Comparison of ENCODE assay signal across 30 mouse cellular contexts in genomic region chr9:106876666-106877065, GRCm38 (mm10).
"Had no signal": no experiment of that assay in that cellular context is flagged by ENCODE, and none has a peak within 500 bp of the region (broad histone marks: within the 10 kb centered on the region; RNA-seq: fewer than 3 reads in every experiment).

No protein-coding gene starts in this region.

- ATAC-seq: liver, embryonic 12.5 days; liver, postnatal 0 days; lung, postnatal 0 days; midbrain, embryonic 13.5 days; midbrain, embryonic 15.5 days had no signal

- H3K4me3 ChIP-seq: limb, embryonic 10.5 days; limb, embryonic 12.5 days; limb, embryonic 13.5 days; limb, embryonic 15.5 days; liver, embryonic 12.5 days; liver, embryonic 13.5 days; liver, embryonic 15.5 days; lung, embryonic 15.5 days; megakaryocyte, embryonic 14.5 days; midbrain, embryonic 10.5 days; midbrain, embryonic 12.5 days; midbrain, embryonic 13.5 days; midbrain, embryonic 15.5 days; myocyte; neural tube, embryonic 12.5 days had no signal

- DNase-seq: left cerebral cortex, postnatal 4 days; liver; liver, embryonic 13.5 days; liver, postnatal 0 days; lung, adult 18-20 months; lung, adult 2 months; lung, embryonic 14.5 days; lung, postnatal 10 days; lung, postnatal 14 days; lung, postnatal 36 days; lung, postnatal 4 days; midbrain, embryonic 14.5 days had no signal

- H3K4me1 ChIP-seq: liver, embryonic 12.5 days; liver, embryonic 13.5 days; lung, embryonic 15.5 days had no signal

- H3K27me3 ChIP-seq: limb, embryonic 12.5 days; limb, embryonic 13.5 days; limb, embryonic 15.5 days; liver, embryonic 12.5 days; liver, embryonic 13.5 days; liver, embryonic 15.5 days; lung, embryonic 15.5 days; megakaryocyte, embryonic 14.5 days; midbrain, embryonic 12.5 days; midbrain, embryonic 13.5 days; midbrain, embryonic 15.5 days; neural tube, embryonic 12.5 days had no signal

- H3K9ac ChIP-seq: limb, embryonic 12.5 days; limb, embryonic 13.5 days; limb, embryonic 15.5 days; liver, embryonic 12.5 days; liver, embryonic 13.5 days; liver, embryonic 14.5 days; liver, embryonic 15.5 days; liver, postnatal 0 days; lung, embryonic 14.5 days; lung, embryonic 15.5 days; midbrain, embryonic 12.5 days; midbrain, embryonic 13.5 days; midbrain, embryonic 15.5 days; neural tube, embryonic 12.5 days had no signal

- H3K4me2 ChIP-seq: limb, embryonic 12.5 days; limb, embryonic 13.5 days; limb, embryonic 15.5 days; liver, embryonic 11.5 days; liver, embryonic 12.5 days; liver, embryonic 13.5 days; liver, embryonic 15.5 days; lung, embryonic 14.5 days; lung, embryonic 15.5 days; midbrain, embryonic 12.5 days; midbrain, embryonic 13.5 days; midbrain, embryonic 15.5 days; neural tube, embryonic 12.5 days had no signal

- H3K27ac ChIP-seq: limb, embryonic 10.5 days; limb, embryonic 12.5 days; limb, embryonic 13.5 days; limb, embryonic 15.5 days; liver, embryonic 12.5 days; liver, embryonic 13.5 days; liver, embryonic 14.5 days; liver, embryonic 15.5 days; lung, embryonic 15.5 days; macrophage; midbrain, embryonic 10.5 days; midbrain, embryonic 12.5 days; midbrain, embryonic 13.5 days; midbrain, embryonic 15.5 days; neural tube, embryonic 12.5 days had no signal

- H3K9me3 ChIP-seq: limb, embryonic 10.5 days; limb, embryonic 12.5 days; limb, embryonic 13.5 days; limb, embryonic 15.5 days; liver, embryonic 12.5 days; liver, embryonic 13.5 days; liver, embryonic 15.5 days; lung, embryonic 15.5 days; megakaryocyte, embryonic 14.5 days; midbrain, embryonic 10.5 days; midbrain, embryonic 12.5 days; midbrain, embryonic 13.5 days; midbrain, embryonic 15.5 days; neural tube, embryonic 12.5 days had no signal
